Mouse (Mus musculus) right cerebral cortex, postnatal 10 days (tissue): ENCODE measurements around the gene Serinc3.

ENCODE experiments used
- DNase-seq, 2 experiments: peaks; one replicate each; pipeline ENCODE4 v3.0.0; 2021; ENCODE audit warnings: low spot score in 2 of 2

Gene Serinc3

GRCm38 (mm10) chr2:163595119-163595518 lies 49.8 kb downstream of the Serinc3 start:
- DNase-seq = no peak

DNA sequence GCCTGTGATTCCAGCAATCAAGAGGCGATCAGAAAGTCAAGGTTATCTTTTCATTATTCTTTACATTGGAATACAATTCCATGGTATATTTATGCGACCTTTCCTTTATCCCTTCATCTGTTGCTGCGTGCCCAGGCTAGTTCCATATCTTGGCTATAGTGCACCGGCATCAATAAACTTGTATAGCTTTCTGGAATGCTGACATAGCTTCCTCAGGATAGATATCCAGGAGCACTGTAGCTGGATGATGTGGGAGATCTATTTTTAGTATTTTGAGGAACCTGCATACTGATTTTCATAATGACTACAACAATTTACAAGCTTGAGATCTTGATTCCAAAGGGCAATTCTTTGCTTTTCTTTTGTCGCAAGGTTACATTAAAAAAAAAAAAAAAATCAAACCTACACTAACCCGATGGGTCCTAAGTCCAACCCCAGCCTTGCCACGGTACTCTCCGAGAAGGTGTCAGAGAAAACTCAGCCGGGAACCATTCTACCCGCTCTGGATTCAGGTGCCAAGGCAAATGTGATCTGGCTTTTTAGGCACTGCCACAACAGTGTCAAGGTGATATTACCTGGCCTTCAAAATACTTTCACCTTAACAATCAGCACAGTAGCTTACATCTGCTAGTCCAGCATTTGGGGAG lies 51.2 kb downstream of the Serinc3 start:
- DNase-seq = no peak

DNA sequence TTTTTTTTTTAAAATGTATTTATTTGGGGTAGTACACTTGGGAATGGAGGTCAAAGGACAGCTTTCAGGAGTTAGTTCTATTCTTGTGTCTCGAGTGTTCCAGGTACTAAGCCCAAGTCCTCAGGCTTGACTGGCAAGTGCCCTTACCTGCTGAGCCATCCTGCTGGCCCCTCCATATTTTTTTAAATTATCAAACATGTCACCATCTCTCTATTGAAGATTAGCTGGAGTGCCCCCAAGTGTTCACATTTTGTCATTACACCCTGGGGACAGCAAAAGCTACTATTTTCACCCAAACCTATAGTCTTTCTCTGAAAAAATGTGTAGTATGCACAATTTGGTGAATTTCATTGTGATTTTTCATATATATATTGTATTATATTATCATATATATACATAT lies 52.8 kb downstream of the Serinc3 start:
- no peak for DNase-seq

DNA sequence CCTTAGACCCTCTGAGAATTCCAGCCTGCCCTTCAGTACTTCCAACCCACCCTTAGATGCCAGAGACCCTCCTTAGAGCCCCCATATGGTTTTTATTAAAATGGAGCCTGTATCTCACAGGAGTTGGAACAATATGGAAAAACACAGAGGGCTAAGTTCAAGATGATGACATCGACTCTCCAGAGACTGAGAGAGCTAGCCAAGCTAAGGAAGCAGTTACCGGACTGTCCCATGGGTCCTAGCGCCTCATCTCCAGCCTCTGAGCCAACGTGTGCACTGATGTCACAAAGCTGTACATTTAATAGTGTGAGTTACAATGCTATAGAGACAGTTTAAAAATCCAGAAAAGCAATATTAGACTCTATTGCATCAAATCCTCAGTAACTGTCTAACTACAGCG lies 53.9 kb downstream of the Serinc3 start:
- DNase-seq = no peak

DNA sequence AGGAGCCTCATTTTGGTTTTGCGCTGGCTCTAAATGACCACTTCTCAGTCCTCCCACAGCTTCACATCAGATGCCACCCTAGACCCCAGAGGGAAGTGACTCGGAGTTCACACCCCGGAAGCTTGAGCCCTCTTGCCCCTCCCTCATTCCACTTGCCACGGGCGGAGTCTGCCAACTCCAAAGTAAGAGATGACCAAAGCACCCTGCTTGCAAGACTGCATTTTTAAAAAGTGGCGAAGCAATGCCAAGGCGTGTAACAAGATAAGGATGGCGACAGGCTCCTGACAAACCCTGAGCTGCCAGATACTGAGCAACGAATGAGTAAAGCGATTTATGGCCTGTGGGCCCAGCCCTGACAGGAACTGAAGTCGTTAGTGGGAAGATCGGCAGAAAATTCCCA lies 54.7 kb downstream of the Serinc3 start:
- no peak for DNase-seq

DNA sequence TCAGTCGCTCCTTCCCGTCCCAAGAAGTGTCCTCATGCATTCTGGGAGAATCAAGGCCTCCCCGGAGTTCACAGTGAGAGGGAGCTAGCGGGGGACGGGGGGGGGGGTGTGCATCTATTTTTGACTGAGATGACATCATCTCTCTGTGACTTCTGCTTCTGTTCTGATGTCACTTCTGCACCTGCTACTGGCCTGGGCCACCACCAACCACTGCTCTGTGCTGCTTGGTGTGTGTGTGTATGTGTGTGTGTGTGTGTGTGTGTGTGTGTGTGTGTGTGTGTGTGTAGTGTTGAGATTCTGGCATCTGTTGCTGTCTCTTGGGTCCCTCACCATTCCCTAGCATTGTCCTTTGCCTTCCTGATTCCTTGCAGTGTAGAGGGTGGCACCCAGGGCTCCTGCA lies 57.4 kb downstream of the Serinc3 start:
- DNase-seq = no peak

DNA sequence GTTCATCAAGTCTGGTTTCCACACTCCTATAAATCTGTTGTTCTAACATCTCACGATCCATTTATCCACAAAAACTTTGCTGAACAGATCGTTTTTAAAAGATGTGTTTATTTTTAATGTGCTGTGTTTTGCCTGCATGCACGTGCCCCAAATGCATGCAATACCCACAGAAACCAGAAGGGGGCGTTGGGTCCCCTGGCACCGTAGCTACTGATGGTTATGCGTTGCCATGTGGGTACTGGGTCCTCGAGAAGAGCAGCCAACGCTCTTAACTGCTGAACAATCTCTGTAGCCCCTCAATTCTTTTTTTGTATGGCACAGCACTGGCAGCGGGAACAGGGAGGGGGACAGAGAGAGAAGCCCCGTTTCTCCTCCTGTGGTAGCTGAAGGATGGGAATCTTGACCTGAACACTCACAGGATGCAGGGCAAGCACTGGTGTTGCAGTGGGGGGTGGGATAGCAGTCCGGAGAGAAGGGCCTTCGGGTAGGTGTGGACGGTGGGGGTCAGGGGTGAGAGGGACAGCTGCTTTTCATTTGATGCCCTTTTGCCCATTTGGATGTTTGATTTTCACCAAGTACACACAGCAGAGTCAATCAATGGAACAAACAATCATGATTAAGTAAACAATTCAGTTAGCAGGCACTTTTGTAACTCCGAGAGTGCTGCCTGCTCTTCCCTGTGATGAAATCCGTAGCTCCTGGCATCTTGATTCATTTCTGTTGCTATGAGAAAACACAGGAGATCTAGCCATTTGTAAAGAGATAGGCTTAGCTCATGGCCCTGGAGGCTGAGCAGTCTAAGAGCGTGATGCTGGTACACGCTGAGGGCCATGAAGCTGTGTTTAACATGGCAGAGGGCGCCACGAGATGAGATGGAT lies 58.3 kb downstream of the Serinc3 start:
- DNase-seq = peak in 1 of 2 experiments; percentile 41

GRCm38 (mm10) chr2:163584088-163584426 lies 60.9 kb downstream of the Serinc3 start:
- no peak for DNase-seq

GRCm38 (mm10) chr2:163583226-163584087 lies 61.5 kb downstream of the Serinc3 start:
- DNase-seq = no peak

GRCm38 (mm10) chr2:163580069-163580945 lies 64.6 kb downstream of the Serinc3 start:
- no peak for DNase-seq

GRCm38 (mm10) chr2:163577986-163578385 lies 66.9 kb downstream of the Serinc3 start:
- no peak for DNase-seq

GRCm38 (mm10) chr2:163575248-163575647 lies 69.7 kb downstream of the Serinc3 start:
- no peak for DNase-seq

GRCm38 (mm10) chr2:163574321-163574720 lies 70.6 kb downstream of the Serinc3 start:
- DNase-seq = no peak
